Mouse (Mus musculus): Measurements from ENCODE around the gene C1qtnf9.

- TF ChIP-seq CTCF (IDR thresholded peaks at IDR 0.05; ENCODE audit: low read depth): no peak
- no peak for TF ChIP-seq EP300 (optimal IDR thresholded peaks at IDR 0.05)
Observed at GRCm38 (mm10) chr14:60776521-60776920, 8.6 kb downstream of the C1qtnf9 start.

Measured in stomach, postnatal 0 days (tissue).